Mouse (Mus musculus) stomach, embryonic 14.5 days (tissue): Measurements from ENCODE around the gene Rcbtb2. TPM values are rescaled to one million over a fixed set of nuclear protein-coding genes. Genes with fewer than 3 reads are reported as not detected.

Source experiments
- ATAC-seq: fragments of 200-750 bp; cut with Nextera tagmentation; 2 replicates; pipeline ENCODE4 v1.8.0; 2017; ENCODE audit warnings: low read depth, moderate TSS enrichment; ENCODE audit not compliant: insufficient number of reproducible peaks, insufficient read depth, low FRiP score
- H3K27ac ChIP-seq: fragments of 300-500 bp; sonication (generic); 2 replicates; pipeline ENCODE4 v1.5.1; 2014; ENCODE audit warnings: mild to moderate bottlenecking, low read length, moderate library complexity, mixed read lengths
- H3K27me3 ChIP-seq: fragments of 300-500 bp; sonication (generic); 2 replicates; pipeline ENCODE4 v1.6.1; 2014; ENCODE audit warnings: low read length, control low read depth, mixed read lengths; ENCODE audit not compliant: control insufficient read depth, insufficient read depth
- H3K36me3 ChIP-seq: fragments of 300-500 bp; sonication (generic); 2 replicates; pipeline ENCODE4 v1.6.1; 2014; ENCODE audit warnings: mild to moderate bottlenecking, control low read depth, low read length, moderate library complexity, mixed read lengths; ENCODE audit not compliant: control insufficient read depth, insufficient read depth
- H3K4me1 ChIP-seq: fragments of 300-500 bp; sonication (generic); 2 replicates; pipeline ENCODE4 v1.6.1; 2014; ENCODE audit warnings: low read length, control low read depth, mixed read lengths; ENCODE audit not compliant: control insufficient read depth, insufficient read depth
- H3K4me2 ChIP-seq: fragments of 300-500 bp; sonication (generic); replicated peaks from 2 replicates; pipeline ENCODE4 v1.6.1; 2014; ENCODE audit warnings: low read depth, low read length, control low read depth
- H3K4me3 ChIP-seq: fragments of 300-500 bp; sonication (generic); 2 replicates; pipeline ENCODE4 v1.5.1; 2014; ENCODE audit warnings: low read depth, low read length, control low read depth
- H3K9ac ChIP-seq: fragments of 300-500 bp; sonication (generic); replicated peaks from 2 replicates; pipeline ENCODE4 v1.6.1; 2014; ENCODE audit warnings: low read depth, mild to moderate bottlenecking, control low read depth, low read length, moderate library complexity, mixed read lengths
- H3K9me3 ChIP-seq: fragments of 300-500 bp; sonication (generic); 2 replicates; pipeline ENCODE4 v1.6.1; 2016; ENCODE audit warnings: low read depth, low read length, control low read depth; ENCODE audit not compliant: control insufficient read depth
- WGBS: fragments of 180-500 bp; shearing (Covaris S2); extraction: QIAGEN DNeasy Blood & Tissue Kit; methylation state at CpG from one replicate; pipeline ENCODE4 v1.1.7; 2014; 5-methylcytosine and 5-hydroxymethylcytosine counted together
- polyA plus RNA-seq: library from polyadenylated mRNA; unstranded; fragments of >200 nt; fragmentation: Nextera tagmentation; extraction: Ambion mirVana; gene quantifications from 2 replicates; pipeline ENCODE4 v1.2.1, GENCODE M21; 2014

Gene Rcbtb2
- polyA plus RNA-seq, 1 experiment from 2014 or later = 106 TPM

- no peak overlapping the region for H3K9ac ChIP-seq
- WGBS = 84% methylated on average over 4 of the region's 4 CpGs
- H3K4me1 ChIP-seq = peaks cover 7% of the 10 kb centered on the region; the same call in 1 of the 2 replicates
- no peak overlapping the region for H3K4me3 ChIP-seq
- no peak overlapping the region for H3K4me2 ChIP-seq
- ATAC-seq = no peak
- no peaks in the 10 kb centered on the region for H3K27me3 ChIP-seq
- H3K36me3 ChIP-seq = no peaks in the 10 kb centered on the region
- H3K27ac ChIP-seq = no peak overlapping the region
- H3K9me3 ChIP-seq = no peaks in the 10 kb centered on the region
Measured at GRCm38 (mm10) chr14:73145531-73145930, 22.7 kb downstream of the Rcbtb2 start.

GRCm38 (mm10) chr14:73146721-73147120 lies 23.9 kb downstream of the Rcbtb2 start:
- no peaks in the 10 kb centered on the region for H3K27me3 ChIP-seq
- no peak overlapping the region for H3K4me3 ChIP-seq
- ATAC-seq = no peak
- peaks cover 7% of the 10 kb centered on the region; the same call in 1 of the 2 replicates for H3K4me1 ChIP-seq
- no peak overlapping the region for H3K4me2 ChIP-seq
- H3K9ac ChIP-seq = no peak overlapping the region
- H3K9me3 ChIP-seq = no peaks in the 10 kb centered on the region
- no peak overlapping the region for H3K27ac ChIP-seq
- H3K36me3 ChIP-seq = peaks cover 1% of the 10 kb centered on the region; the same call in 1 of the 2 replicates
- 51% methylated on average over 3 of the region's 3 CpGs for WGBS

GRCm38 (mm10) chr14:73148125-73148524 lies 25.3 kb downstream of the Rcbtb2 start:
- Histone ChIP-seq H3K27me3 (no peaks in the 10 kb centered on the region), H3K4me3 (no peak overlapping the region), H3K9me3 (no peaks in the 10 kb centered on the region), H3K9ac (no peak overlapping the region), H3K4me1 (peaks cover 7% of the 10 kb centered on the region; the same call in 1 of the 2 replicates), H3K36me3 (peaks cover 3% of the 10 kb centered on the region; the same call in 1 of the 2 replicates), H3K27ac (no peak overlapping the region), H3K4me2 (no peak overlapping the region)
- ATAC-seq = no peak
- WGBS = 81% methylated on average over 3 of the region's 3 CpGs

GRCm38 (mm10) chr14:73161303-73161702 lies 38.5 kb downstream of the Rcbtb2 start:
- no peaks in the 10 kb centered on the region for H3K9me3 ChIP-seq
- no peak overlapping the region for H3K4me3 ChIP-seq
- ATAC-seq = no peak
- H3K4me2 ChIP-seq = no peak overlapping the region
- H3K36me3 ChIP-seq = peaks cover 43% of the 10 kb centered on the region
- no peaks in the 10 kb centered on the region for H3K27me3 ChIP-seq
- no peaks in the 10 kb centered on the region for H3K4me1 ChIP-seq
- no peak overlapping the region for H3K27ac ChIP-seq
- H3K9ac ChIP-seq = no peak overlapping the region
- 93% methylated on average over 4 of the region's 5 CpGs for WGBS

- Histone ChIP-seq H3K9me3 (no peaks in the 10 kb centered on the region), H3K36me3 (peaks cover 48% of the 10 kb centered on the region), H3K27ac (no peak overlapping the region), H3K4me2 (no peak overlapping the region), H3K4me1 (no peaks in the 10 kb centered on the region), H3K27me3 (no peaks in the 10 kb centered on the region), H3K4me3 (no peak overlapping the region), H3K9ac (no peak overlapping the region)
- no peak for ATAC-seq
- WGBS = 91% methylated on average over 13 of the region's 13 CpGs
Measured at GRCm38 (mm10) chr14:73162192-73162800, 39.5 kb downstream of the Rcbtb2 start.

GRCm38 (mm10) chr14:73163363-73163998 lies 40.6 kb downstream of the Rcbtb2 start:
- no peak for ATAC-seq
- 90% methylated on average over 10 of the region's 10 CpGs for WGBS
- no peak overlapping the region for H3K4me2 ChIP-seq

GRCm38 (mm10) chr14:73165136-73165535 lies 42.3 kb downstream of the Rcbtb2 start:
- Histone ChIP-seq H3K27ac (no peak overlapping the region), H3K4me1 (no peaks in the 10 kb centered on the region), H3K27me3 (no peaks in the 10 kb centered on the region), H3K9ac (no peak overlapping the region), H3K4me3 (no peak overlapping the region), H3K36me3 (peaks cover 57% of the 10 kb centered on the region), H3K9me3 (no peaks in the 10 kb centered on the region), H3K4me2 (no peak overlapping the region)
- no peak for ATAC-seq
- WGBS = 92% methylated on average over 6 of the region's 6 CpGs

More at GRCm38 (mm10) chr14:73163363-73163998, 40.6 kb downstream of the Rcbtb2 start:
- Histone ChIP-seq H3K4me3 (no peak overlapping the region), H3K27ac (no peak overlapping the region), H3K4me1 (no peaks in the 10 kb centered on the region), H3K9me3 (no peaks in the 10 kb centered on the region), H3K36me3 (peaks cover 58% of the 10 kb centered on the region), H3K27me3 (no peaks in the 10 kb centered on the region), H3K9ac (no peak overlapping the region)

GRCm38 (mm10) chr14:73168605-73169004 lies 45.8 kb downstream of the Rcbtb2 start:
- ATAC-seq = no peak
- no peaks in the 10 kb centered on the region for H3K27me3 ChIP-seq
- no peak overlapping the region for H3K9ac ChIP-seq
- H3K27ac ChIP-seq = no peak overlapping the region
- no peaks in the 10 kb centered on the region for H3K4me1 ChIP-seq
- no peaks in the 10 kb centered on the region for H3K9me3 ChIP-seq
- 91% methylated on average over 6 of the region's 6 CpGs for WGBS
- H3K4me2 ChIP-seq = no peak overlapping the region
- H3K4me3 ChIP-seq = no peak overlapping the region
- peaks cover 49% of the 10 kb centered on the region for H3K36me3 ChIP-seq
